Mouse (Mus musculus) heart, embryonic 14.5 days (tissue): ENCODE measurements around the gene Tsn. TPM values are rescaled to one million over a fixed set of nuclear protein-coding genes. Genes with fewer than 3 reads are reported as not detected.
A peak's percentile ranks its signal among the peaks of the same experiment; 100 is the strongest.

Experiments used
- ATAC-seq: fragments of 200-750 bp; cut with Nextera tagmentation; 2 replicates; pipeline ENCODE4 v1.8.0; 2017; ENCODE audit warnings: low read depth, moderate TSS enrichment; ENCODE audit not compliant: insufficient number of reproducible peaks, insufficient read depth, low FRiP score
- H3K27ac ChIP-seq, 2 experiments: fragments of 200-500 bp in 1 of 2; fragments of 300-500 bp in 1 of 2; sonication (generic) in 1 of 2; replicated peaks in 1 of 2; 2 replicates each; pipeline ENCODE4 v1.5.1; 2012 to 2014; ENCODE audit warnings: low read depth in 2 of 2, low read length in 2 of 2, control low read depth in 1 of 2, mild to moderate bottlenecking in 1 of 2, mixed read lengths in 1 of 2; ENCODE audit not compliant: control insufficient read depth in 1 of 2, insufficient read depth in 1 of 2
- H3K27me3 ChIP-seq: fragments of 300-500 bp; sonication (generic); 2 replicates; pipeline ENCODE4 v1.6.1; 2014; ENCODE audit warnings: mild to moderate bottlenecking, low read length, control low read depth; ENCODE audit not compliant: control insufficient read depth, insufficient read depth
- H3K36me3 ChIP-seq: fragments of 300-500 bp; sonication (generic); 2 replicates; pipeline ENCODE4 v1.6.1; 2014; ENCODE audit warnings: mild to moderate bottlenecking, control low read depth, low read length, mixed read lengths; ENCODE audit not compliant: control insufficient read depth, insufficient read depth
- H3K4me1 ChIP-seq, 2 experiments: fragments of 200-500 bp in 1 of 2; fragments of 300-500 bp in 1 of 2; sonication (generic) in 1 of 2; 2 replicates each; pipeline ENCODE4 v1.6.1; 2012 to 2014; ENCODE audit warnings: low read length in 2 of 2, control low read depth in 1 of 2, mixed read lengths in 1 of 2; ENCODE audit not compliant: control insufficient read depth in 2 of 2, insufficient read depth in 2 of 2
- H3K4me2 ChIP-seq: fragments of 300-500 bp; sonication (generic); 2 replicates; pipeline ENCODE4 v1.6.1; 2014; ENCODE audit warnings: mild to moderate bottlenecking, low read length
- H3K4me3 ChIP-seq, 2 experiments: fragments of 200-500 bp in 1 of 2; fragments of 300-500 bp in 1 of 2; sonication (generic) in 1 of 2; 2 replicates each; pipeline ENCODE4 v1.5.1; 2012 to 2014; ENCODE audit warnings: low read length in 2 of 2, mild to moderate bottlenecking in 2 of 2, control low read depth in 1 of 2, low read depth in 1 of 2, moderate library complexity in 1 of 2; ENCODE audit not compliant: control insufficient read depth in 1 of 2, insufficient read depth in 1 of 2
- H3K9ac ChIP-seq: fragments of 300-500 bp; sonication (generic); 2 replicates; pipeline ENCODE4 v1.6.1; 2014; ENCODE audit warnings: mild to moderate bottlenecking, low read length
- H3K9me3 ChIP-seq: fragments of 300-500 bp; sonication (generic); 2 replicates; pipeline ENCODE4 v1.6.1; 2016; ENCODE audit warnings: low read length, control low read depth; ENCODE audit not compliant: control insufficient read depth
- WGBS: fragments of 180-500 bp; shearing (Covaris S2); extraction: QIAGEN DNeasy Blood & Tissue Kit; methylation state at CpG from one replicate; pipeline ENCODE4 v1.1.7; 2014; 5-methylcytosine and 5-hydroxymethylcytosine counted together
- polyA plus RNA-seq: library from polyadenylated mRNA; unstranded; fragments of >200 nt; fragmentation: Nextera tagmentation; extraction: Ambion mirVana; gene quantifications from 2 replicates; pipeline ENCODE4 v1.2.1, GENCODE M21; 2014

The Tsn gene
- polyA plus RNA-seq, result 205 and 206 TPM in 2 replicates

GRCm38 (mm10) chr1:118311622-118312326 lies at the start of gene Tsn:
Gene Tsn (minus strand): TSS chr1:118311739.
- Histone ChIP-seq H3K36me3 (peaks cover 20% of the 10 kb centered on the region), H3K4me1 (peaks cover 0 to 8% of the 10 kb centered on the region in 2 experiments; a peak in 2 of 4 replicates), H3K4me3 (peak within 1 kb of the TSS; percentile 94 to 99), H3K4me2 (peak within 1 kb of the TSS; percentile 87), H3K9me3 (no peaks in the 10 kb centered on the region), H3K9ac (peak within 1 kb of the TSS; percentile 96), H3K27ac (peak within 1 kb of the TSS; percentile 84 to 91), H3K27me3 (no peaks in the 10 kb centered on the region)
- ATAC-seq, result no peak
- 53% methylated on average over 12 of the region's 12 CpGs for WGBS

GRCm38 (mm10) chr1:118359071-118359761 lies 47.7 kb upstream of the Tsn start:
- ATAC-seq, result peak; percentile 77
- 31% methylated on average over 6 of the region's 6 CpGs for WGBS

GRCm38 (mm10) chr1:118349922-118350321 lies 38.4 kb upstream of the Tsn start:
- ATAC-seq, result no peak
- Histone ChIP-seq H3K27me3 (no peaks in the 10 kb centered on the region), H3K27ac (no peak overlapping the region), H3K9ac (no peak overlapping the region), H3K4me3 (no peak overlapping the region), H3K9me3 (no peaks in the 10 kb centered on the region), H3K4me2 (no peak overlapping the region), H3K4me1 (no peaks in the 10 kb centered on the region), H3K36me3 (no peaks in the 10 kb centered on the region)
- WGBS, result 74% methylated on average over 3 of the region's 3 CpGs

More at GRCm38 (mm10) chr1:118359071-118359761, 47.7 kb upstream of the Tsn start:
- Histone ChIP-seq H3K4me1 (peaks cover 10 to 12% of the 10 kb centered on the region in 2 experiments; a peak in 3 of 4 replicates), H3K4me3 (no peak overlapping the region), H3K36me3 (no peaks in the 10 kb centered on the region), H3K9ac (peak overlapping the region; percentile 21; the same call in 1 of the 2 replicates), H3K27me3 (no peaks in the 10 kb centered on the region), H3K4me2 (peak overlapping the region; percentile 39), H3K9me3 (no peaks in the 10 kb centered on the region), H3K27ac (peak overlapping the region; percentile 75 to 85)

GRCm38 (mm10) chr1:118343649-118344435 lies 32.3 kb upstream of the Tsn start:
- Histone ChIP-seq H3K4me1 (peaks cover 6 to 7% of the 10 kb centered on the region in 2 experiments), H3K9ac (no peak overlapping the region), H3K36me3 (no peaks in the 10 kb centered on the region), H3K9me3 (no peaks in the 10 kb centered on the region), H3K4me2 (no peak overlapping the region), H3K4me3 (no peak overlapping the region), H3K27ac (no peak overlapping the region), H3K27me3 (no peaks in the 10 kb centered on the region)
- no peak for ATAC-seq
- 34% methylated on average over 6 of the region's 6 CpGs for WGBS

- peaks cover 24% of the 10 kb centered on the region for H3K36me3 ChIP-seq
- 47% methylated on average over 5 of the region's 5 CpGs for WGBS
- no peak overlapping the region for H3K27ac ChIP-seq
These were observed 26.4 kb upstream of the Tsn start for GRCm38 (mm10) chr1:118337921-118338320.

GRCm38 (mm10) chr1:118335847-118336246 lies 24.3 kb upstream of the Tsn start:
- no peak overlapping the region for H3K27ac ChIP-seq
- no peak for ATAC-seq
- no peaks in the 10 kb centered on the region for H3K27me3 ChIP-seq
- H3K4me3 ChIP-seq, result no peak overlapping the region
- H3K9ac ChIP-seq, result no peak overlapping the region
- H3K36me3 ChIP-seq, result peaks cover 45% of the 10 kb centered on the region
- no peak overlapping the region for H3K4me2 ChIP-seq
- H3K9me3 ChIP-seq, result no peaks in the 10 kb centered on the region
- H3K4me1 ChIP-seq, result no peaks in the 10 kb centered on the region

More at GRCm38 (mm10) chr1:118337921-118338320, 26.4 kb upstream of the Tsn start:
- Histone ChIP-seq H3K4me1 (peaks cover 6 to 7% of the 10 kb centered on the region in 2 experiments), H3K9me3 (no peaks in the 10 kb centered on the region), H3K27me3 (no peaks in the 10 kb centered on the region), H3K4me2 (no peak overlapping the region), H3K4me3 (no peak overlapping the region), H3K9ac (no peak overlapping the region)
- no peak for ATAC-seq
